In genomic region chr9:119035836-119036235, GRCm38 (mm10) we compare ENCODE assay signal across 9 mouse cellular contexts. TPM values are rescaled to one million over a fixed set of nuclear protein-coding genes. Genes with fewer than 3 reads are reported as not detected.
A peak's percentile ranks its signal among the peaks of the same experiment; 100 is the strongest.
DNase-seq lines count a peak whose midpoint lies in the region; TF ChIP-seq lines count a peak whose summit lies in the region.
"Had no signal": no experiment of that assay in that cellular context is flagged by ENCODE, and none has a peak within 500 bp of the region (broad histone marks: within the 10 kb centered on the region; RNA-seq: fewer than 3 reads in every experiment).

No protein-coding gene starts in this region.

- intact Hi-C loops in gastrocnemius, adult 2 months (cut with DNase I): no loop called here

- peak; percentile 54 to 68 for DNase-seq in cerebellum, postnatal 25 days
- DNase-seq in cerebellum, adult 9-10 months: no peak
- peak; percentile 97 for DNase-seq in 3T3-L1 (ENCODE audit: low read depth, low spot score)
- peak; percentile 89 for DNase-seq in gastrocnemius, adult 2 months
- DNase-seq in kidney, adult 8-10 months: peak; percentile 49 to 62
- peak; percentile 74 for DNase-seq in skeletal muscle tissue, adult 2 months (ENCODE audit: low read depth, low spot score)
- no peak for DNase-seq in left cerebral cortex, adult 9 months (ENCODE audit: low spot score in 2 of 2)
- no peak for DNase-seq in embryo, embryonic 10 days (ENCODE audit: low spot score)

- H3K27ac ChIP-seq in gastrocnemius, adult 2 months: peak overlapping the region; percentile 71
- H3K27ac ChIP-seq: embryonic facial prominence, embryonic 15.5 days had no signal

- H3K4me3 ChIP-seq in gastrocnemius, adult 2 months: no peak overlapping the region
- H3K4me3 ChIP-seq: embryonic facial prominence, embryonic 15.5 days had no signal

- no peak for TF ChIP-seq CTCF in gastrocnemius, adult 2 months (IDR thresholded peaks at IDR 0.05)

RNA-seq across cellular contexts. Expression of gene Vill, which starts 16.7 kb away (rescaled TPM):
- total RNA-seq in gastrocnemius, adult 2 months (2021): under 1 TPM in 1 of 2 experiments, not detected in 1; 0.45 TPM

RNA-seq across cellular contexts. Expression of gene Plcd1, which starts 57.5 kb away (rescaled TPM):
- total RNA-seq in gastrocnemius, adult 2 months (2021): 1 to 10 TPM; 7.6 to 9.6 TPM

Comparison
In these comparisons a context has a peak if more than half of its experiments do, and no peak if none do; other contexts are left out.
1. DNase-seq: peak in cerebellum, postnatal 25 days (2 of 2), 3T3-L1 (single experiment), gastrocnemius, adult 2 months (single experiment), kidney, adult 8-10 months (2 of 2) and skeletal muscle tissue, adult 2 months (single experiment); none in cerebellum, adult 9-10 months (single experiment), left cerebral cortex, adult 9 months (0 of 2) and embryo, embryonic 10 days (single experiment).